Mouse (Mus musculus) kidney, embryonic 16.5 days (tissue): Measurements from ENCODE around the gene Cxcr2. TPM values are rescaled to one million over a fixed set of nuclear protein-coding genes. Genes with fewer than 3 reads are reported as not detected.

Experiments
- ATAC-seq: fragments of 200-750 bp; cut with Nextera tagmentation; 2 replicates; pipeline ENCODE4 v1.8.0; 2017; ENCODE audit warnings: moderate TSS enrichment; ENCODE audit not compliant: low FRiP score, low TSS enrichment
- H3K27ac ChIP-seq: fragments of 300-500 bp; sonication (generic); 2 replicates; pipeline ENCODE4 v1.5.1; 2014; ENCODE audit warnings: low read length
- H3K27me3 ChIP-seq: fragments of 300-500 bp; sonication (generic); 2 replicates; pipeline ENCODE4 v1.6.1; 2014; ENCODE audit warnings: low read length, control low read depth, mixed read lengths; ENCODE audit not compliant: insufficient read depth
- H3K36me3 ChIP-seq: fragments of 300-500 bp; sonication (generic); 2 replicates; pipeline ENCODE4 v1.6.1; 2014; ENCODE audit warnings: low read length, control low read depth, mixed read lengths; ENCODE audit not compliant: insufficient read depth
- H3K4me1 ChIP-seq: fragments of 300-500 bp; sonication (generic); 2 replicates; pipeline ENCODE4 v1.6.1; 2014; ENCODE audit warnings: low read length, control low read depth, mixed read lengths; ENCODE audit not compliant: insufficient read depth
- H3K4me2 ChIP-seq: fragments of 300-500 bp; sonication (generic); replicated peaks from 2 replicates; pipeline ENCODE4 v1.6.1; 2014; ENCODE audit warnings: low read depth, low read length
- H3K4me3 ChIP-seq: fragments of 300-500 bp; sonication (generic); 2 replicates; pipeline ENCODE4 v1.5.1; 2014; ENCODE audit warnings: mild to moderate bottlenecking, low read length
- H3K9ac ChIP-seq: fragments of 300-500 bp; sonication (generic); replicated peaks from 2 replicates; pipeline ENCODE4 v1.6.1; 2014; ENCODE audit warnings: low read length
- H3K9me3 ChIP-seq: fragments of 300-500 bp; sonication (generic); 2 replicates; pipeline ENCODE4 v1.6.1; 2016; ENCODE audit warnings: low read length, control low read depth
- WGBS: fragments of 180-500 bp; shearing (Covaris S2); extraction: QIAGEN DNeasy Blood & Tissue Kit; methylation state at CpG from one replicate; pipeline ENCODE4 v1.1.7; 2014; 5-methylcytosine and 5-hydroxymethylcytosine counted together
- polyA plus RNA-seq: library from polyadenylated mRNA; unstranded; fragments of >200 nt; fragmentation: Nextera tagmentation; extraction: Ambion mirVana; gene quantifications from 2 replicates; pipeline ENCODE4 v1.2.1, GENCODE M21; 2015

Cxcr2 gene
- polyA plus RNA-seq, 1 experiment from 2014 or later, result 0.11 TPM

DNA sequence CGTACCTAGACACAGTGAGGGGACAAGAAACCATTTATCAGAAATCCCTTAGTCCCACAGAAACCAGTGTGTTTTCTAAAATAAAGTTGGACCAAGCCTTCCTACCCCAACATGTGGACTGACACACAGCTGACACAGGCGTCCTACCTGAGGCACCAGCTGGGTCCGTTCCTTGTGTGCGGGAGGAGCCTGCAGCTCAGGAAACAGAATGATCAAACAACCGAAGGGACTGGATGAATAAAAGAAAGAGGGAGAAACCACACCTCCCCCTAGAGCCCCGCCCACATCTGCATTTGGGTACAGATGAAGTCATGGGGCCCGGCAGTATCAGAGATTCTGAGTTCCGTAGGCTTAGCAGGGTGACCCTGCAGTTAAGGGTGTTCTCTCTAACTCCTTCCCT is 40.7 kb downstream of the Cxcr2 start, which contains the start of gene Cxcr1:
TSS of gene Cxcr1 (minus strand) at position 187 of the 400 bp plus-strand sequence.
- no peak within 1 kb of the TSS for H3K4me2 ChIP-seq
- no peak within 1 kb of the TSS for H3K4me3 ChIP-seq
- no peaks in the 10 kb centered on the region for H3K4me1 ChIP-seq
- no peaks in the 10 kb centered on the region for H3K27me3 ChIP-seq
- WGBS, result 61% methylated on average over 8 of the region's 8 CpGs
- no peak within 1 kb of the TSS for H3K27ac ChIP-seq
- H3K9ac ChIP-seq, result no peak within 1 kb of the TSS
- ATAC-seq, result no peak
- H3K9me3 ChIP-seq, result no peaks in the 10 kb centered on the region
- no peaks in the 10 kb centered on the region for H3K36me3 ChIP-seq

DNA sequence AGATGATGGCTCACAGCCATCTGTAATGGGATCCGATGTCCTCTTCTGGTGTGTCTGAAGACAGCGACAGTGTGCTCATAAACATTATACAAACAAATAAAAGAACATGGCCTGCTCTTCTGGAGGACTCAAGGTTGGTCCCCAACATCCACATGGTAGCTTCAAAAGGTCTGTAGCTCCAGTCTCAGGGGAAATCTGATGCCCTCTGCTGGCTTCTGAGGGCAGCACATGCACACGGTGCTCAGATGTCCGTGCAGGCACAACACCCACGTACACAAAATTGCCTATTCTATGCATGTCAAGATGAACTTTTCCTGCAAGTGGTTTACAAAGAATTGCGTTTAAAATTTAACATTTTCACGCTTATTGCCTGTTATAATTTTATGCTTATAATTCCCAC is 42.2 kb downstream of the Cxcr2 start:
- no peak overlapping the region for H3K9ac ChIP-seq
- no peak overlapping the region for H3K4me3 ChIP-seq
- no peaks in the 10 kb centered on the region for H3K36me3 ChIP-seq
- no peaks in the 10 kb centered on the region for H3K27me3 ChIP-seq
- no peak overlapping the region for H3K4me2 ChIP-seq
- H3K4me1 ChIP-seq, result no peaks in the 10 kb centered on the region
- WGBS, result 51% methylated on average over 7 of the region's 7 CpGs
- H3K27ac ChIP-seq, result no peak overlapping the region
- no peak for ATAC-seq
- H3K9me3 ChIP-seq, result no peaks in the 10 kb centered on the region

DNA sequence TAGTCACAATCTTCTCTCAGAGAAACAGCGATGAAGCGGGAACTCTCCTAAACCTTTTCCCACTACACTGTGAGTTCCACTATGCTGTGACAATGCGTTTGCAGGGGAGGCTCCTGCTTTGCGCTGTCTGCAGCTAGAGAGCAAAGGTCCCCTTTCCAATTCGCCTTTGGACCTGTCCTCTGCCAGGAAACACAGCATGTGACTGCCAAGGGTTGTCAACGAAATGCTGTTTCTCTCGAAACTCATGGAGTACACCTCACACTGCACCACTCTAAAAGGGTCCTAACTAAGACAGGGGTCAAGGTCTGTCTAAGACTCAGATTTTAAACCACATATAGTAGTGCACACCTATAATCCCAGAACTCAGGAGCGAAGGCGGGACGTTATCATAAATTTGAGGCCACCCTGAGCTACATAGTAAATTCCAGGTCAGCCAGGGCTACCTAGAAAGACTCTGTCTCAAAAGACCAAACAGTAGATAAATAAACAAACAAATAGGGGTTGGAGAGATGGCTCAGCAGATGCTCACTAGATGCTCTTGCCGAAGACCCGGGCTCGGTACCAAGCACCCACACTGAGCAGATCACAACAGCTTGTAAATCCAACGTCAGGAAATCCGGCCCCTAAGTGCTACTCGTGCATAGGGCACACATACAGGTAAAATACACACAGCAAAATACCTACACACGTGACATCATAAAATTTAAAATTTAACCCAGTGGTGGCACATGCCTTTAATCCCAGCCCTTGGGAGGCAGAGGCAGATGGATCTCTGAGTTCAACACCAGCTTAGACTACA is 43.0 kb downstream of the Cxcr2 start:
- Histone ChIP-seq H3K36me3 (no peaks in the 10 kb centered on the region), H3K4me2 (no peak overlapping the region), H3K27ac (peak overlapping the region; percentile 44; the same call in 1 of the 2 replicates), H3K9me3 (no peaks in the 10 kb centered on the region), H3K4me3 (no peak overlapping the region), H3K4me1 (no peaks in the 10 kb centered on the region), H3K9ac (no peak overlapping the region), H3K27me3 (no peaks in the 10 kb centered on the region)
- ATAC-seq, result peak; percentile 80
- 74% methylated on average over 17 of the region's 17 CpGs for WGBS

DNA sequence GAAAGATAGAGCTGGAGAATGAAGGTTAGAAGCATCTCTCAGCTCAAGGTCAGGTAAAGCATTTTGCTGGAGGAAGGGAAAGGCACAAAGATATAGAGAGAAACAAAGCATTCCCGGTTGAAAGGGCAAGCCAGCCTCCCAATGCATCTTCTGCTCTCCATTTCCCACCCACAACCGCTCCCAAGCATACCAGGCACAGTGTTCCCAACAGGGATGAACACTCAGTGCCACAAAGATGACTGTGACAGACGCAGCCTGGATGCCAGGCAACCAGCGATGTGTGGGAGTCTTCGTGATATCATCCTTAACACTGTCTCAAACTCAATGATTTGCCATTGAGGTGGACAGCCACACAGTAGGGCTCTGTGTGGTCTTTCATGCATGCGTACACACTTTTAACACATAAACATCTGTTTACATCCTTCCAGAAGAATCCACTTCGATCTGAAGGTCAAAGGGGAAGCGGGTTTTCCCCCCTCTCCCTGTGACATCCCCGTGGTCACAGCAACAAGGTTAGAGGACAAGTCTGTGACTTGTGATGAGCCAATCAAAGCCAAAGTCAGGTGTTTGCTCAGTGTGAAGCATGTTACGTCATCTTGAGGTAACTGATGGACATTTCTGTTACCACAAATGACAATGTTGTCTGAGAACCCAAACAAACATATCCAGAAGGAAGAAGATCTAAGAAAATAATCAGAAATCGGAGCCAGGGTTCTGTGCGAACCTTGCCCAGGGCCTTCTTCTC is 44.1 kb downstream of the Cxcr2 start:
- Histone ChIP-seq H3K4me2 (no peak overlapping the region), H3K9me3 (no peaks in the 10 kb centered on the region), H3K27me3 (no peaks in the 10 kb centered on the region), H3K4me1 (no peaks in the 10 kb centered on the region), H3K9ac (no peak overlapping the region), H3K36me3 (no peaks in the 10 kb centered on the region), H3K4me3 (no peak overlapping the region), H3K27ac (no peak overlapping the region)
- ATAC-seq, result no peak
- 76% methylated on average over 12 of the region's 12 CpGs for WGBS

DNA sequence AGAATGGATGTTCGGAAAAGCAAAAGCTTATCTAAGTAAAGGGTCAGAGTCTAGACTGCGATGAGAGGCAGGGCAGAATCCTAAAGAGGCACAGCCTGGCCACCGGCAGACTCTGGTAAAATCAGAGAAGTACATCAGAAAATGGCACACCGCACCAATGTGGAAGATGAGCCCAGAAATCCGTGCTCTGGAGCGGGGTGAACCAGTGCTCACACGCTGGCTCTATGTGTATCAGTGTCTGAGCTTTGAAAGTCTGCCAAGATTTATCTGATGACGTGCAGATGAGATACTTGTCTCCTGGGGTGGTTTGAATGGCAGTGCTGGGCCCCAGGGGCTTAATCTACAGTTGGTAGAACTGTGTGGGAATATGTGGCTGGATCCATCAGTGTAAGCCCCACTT is 45.3 kb downstream of the Cxcr2 start:
- WGBS, result 79% methylated on average over 8 of the region's 8 CpGs
- Histone ChIP-seq H3K4me3 (no peak overlapping the region), H3K27ac (no peak overlapping the region), H3K4me1 (no peaks in the 10 kb centered on the region), H3K9me3 (no peaks in the 10 kb centered on the region), H3K27me3 (no peaks in the 10 kb centered on the region), H3K9ac (no peak overlapping the region), H3K36me3 (no peaks in the 10 kb centered on the region), H3K4me2 (no peak overlapping the region)
- no peak for ATAC-seq

DNA sequence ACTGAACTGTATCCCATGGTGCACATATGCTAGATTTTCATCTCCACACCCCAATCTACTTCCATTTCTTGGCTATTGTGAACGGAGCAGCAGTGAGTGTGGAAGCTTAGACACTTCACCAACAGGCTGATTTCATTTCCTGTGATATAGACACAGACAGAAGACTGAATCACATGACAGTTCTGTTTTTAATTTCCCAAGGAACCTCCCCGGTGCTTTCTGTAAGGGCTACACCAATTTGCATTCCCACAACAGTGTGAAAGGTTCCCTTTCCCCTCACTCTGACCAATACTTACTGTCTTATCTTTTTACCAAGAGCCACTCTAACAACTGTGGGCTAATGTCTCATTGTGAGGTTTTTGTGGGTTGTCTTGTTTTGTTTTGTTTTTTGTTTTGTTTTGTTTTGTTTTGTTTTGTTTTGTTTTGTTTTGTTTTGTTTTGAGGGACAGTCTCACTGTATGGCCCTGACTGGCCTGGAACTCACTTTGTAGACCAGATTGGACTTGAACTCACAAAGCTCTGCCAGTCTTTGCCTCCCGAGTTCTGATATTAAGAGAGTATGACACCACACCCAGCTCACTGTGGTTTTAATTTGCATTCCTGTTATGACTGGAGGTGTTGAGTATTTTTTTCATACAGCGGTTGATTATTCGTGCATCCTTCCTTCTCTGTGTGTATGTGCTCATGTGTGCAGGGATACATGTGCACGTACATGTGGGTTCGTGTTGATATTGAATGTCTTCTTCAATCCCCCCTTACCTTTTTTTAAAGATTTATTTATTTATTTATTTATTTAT is 47.5 kb downstream of the Cxcr2 start:
- Histone ChIP-seq H3K9me3 (no peaks in the 10 kb centered on the region), H3K4me1 (no peaks in the 10 kb centered on the region), H3K4me3 (no peak overlapping the region), H3K9ac (no peak overlapping the region), H3K4me2 (no peak overlapping the region), H3K27ac (no peak overlapping the region), H3K36me3 (no peaks in the 10 kb centered on the region), H3K27me3 (no peaks in the 10 kb centered on the region)
- 83% methylated on average over 7 of the region's 7 CpGs for WGBS
- no peak for ATAC-seq

DNA sequence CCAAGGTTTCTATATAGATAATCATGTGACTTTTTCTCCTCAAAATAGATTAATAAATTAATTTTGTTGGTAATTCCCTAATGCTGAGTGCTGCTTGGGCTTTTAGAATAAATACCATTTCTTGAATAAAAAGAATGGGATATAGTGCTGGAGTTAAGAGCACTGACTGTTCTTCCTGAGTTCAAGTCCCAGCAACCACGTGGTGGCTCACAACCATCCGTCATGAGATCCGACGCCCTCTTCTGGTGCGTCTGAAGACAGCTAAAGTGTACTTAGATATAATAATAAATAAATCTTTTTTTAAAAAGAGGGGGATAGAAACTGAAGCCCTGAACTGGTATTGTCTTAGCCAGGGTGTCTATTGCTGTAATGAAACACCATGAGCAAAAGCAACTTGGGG is 49.7 kb downstream of the Cxcr2 start:
- Histone ChIP-seq H3K4me1 (no peaks in the 10 kb centered on the region), H3K4me3 (no peak overlapping the region), H3K36me3 (no peaks in the 10 kb centered on the region), H3K4me2 (no peak overlapping the region), H3K27ac (no peak overlapping the region), H3K9me3 (no peaks in the 10 kb centered on the region), H3K9ac (no peak overlapping the region), H3K27me3 (no peaks in the 10 kb centered on the region)
- ATAC-seq, result no peak
- WGBS, result 65% methylated on average over 5 of the region's 5 CpGs

DNA sequence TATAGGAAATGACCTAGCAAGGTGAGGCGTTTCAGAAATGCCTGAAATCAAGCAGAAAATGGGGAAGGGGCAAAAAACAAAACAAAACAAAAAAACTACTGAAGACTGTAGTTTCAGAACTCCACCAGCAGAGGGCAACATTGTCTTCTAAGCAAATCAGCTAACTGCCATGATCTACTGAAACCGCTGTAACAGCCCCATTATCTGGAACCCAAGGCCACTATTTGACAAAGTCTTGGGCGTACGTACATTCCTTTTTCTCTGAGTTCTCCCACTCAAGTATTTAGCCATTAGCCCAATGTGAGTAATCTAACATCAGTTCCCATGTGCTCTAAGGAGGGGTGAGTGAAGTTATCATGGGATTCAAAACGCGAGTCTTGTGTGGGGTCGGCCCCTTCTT is 52.1 kb downstream of the Cxcr2 start:
- H3K4me1 ChIP-seq, result no peaks in the 10 kb centered on the region
- H3K36me3 ChIP-seq, result no peaks in the 10 kb centered on the region
- H3K27me3 ChIP-seq, result no peaks in the 10 kb centered on the region
- H3K9ac ChIP-seq, result no peak overlapping the region
- no peak overlapping the region for H3K4me2 ChIP-seq
- no peaks in the 10 kb centered on the region for H3K9me3 ChIP-seq
- WGBS, result 55% methylated on average over 7 of the region's 7 CpGs
- ATAC-seq, result no peak
- no peak overlapping the region for H3K4me3 ChIP-seq
- no peak overlapping the region for H3K27ac ChIP-seq

DNA sequence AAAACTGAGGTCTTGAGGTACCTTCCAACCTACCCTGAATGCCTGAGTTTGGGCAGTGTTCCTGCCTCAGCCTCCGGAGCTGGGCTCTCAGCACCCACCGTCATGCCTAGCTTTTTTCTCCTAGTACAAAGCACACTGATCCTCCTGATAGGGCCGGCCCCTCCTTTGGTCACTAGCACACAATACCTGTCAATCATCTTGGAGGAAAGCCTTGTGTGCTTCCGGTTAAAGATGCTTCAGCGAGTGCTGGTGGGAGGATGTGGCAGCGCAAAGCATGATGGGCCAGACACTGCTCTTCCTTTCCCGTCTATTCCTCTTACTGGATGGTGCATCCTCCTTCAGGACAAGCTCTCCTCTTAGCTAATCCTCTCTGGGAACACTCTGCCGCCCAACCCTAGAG is 52.9 kb downstream of the Cxcr2 start:
- no peak overlapping the region for H3K27ac ChIP-seq
- WGBS, result 80% methylated on average over 8 of the region's 8 CpGs
- H3K27me3 ChIP-seq, result no peaks in the 10 kb centered on the region
- H3K4me1 ChIP-seq, result no peaks in the 10 kb centered on the region
- no peak overlapping the region for H3K4me3 ChIP-seq
- H3K4me2 ChIP-seq, result no peak overlapping the region
- H3K9me3 ChIP-seq, result no peaks in the 10 kb centered on the region
- no peak overlapping the region for H3K9ac ChIP-seq
- ATAC-seq, result no peak
- H3K36me3 ChIP-seq, result no peaks in the 10 kb centered on the region
